Mouse (Mus musculus) neural tube, embryonic 14.5 days (tissue): ENCODE results near the gene Rnf123. TPM values are rescaled to one million over a fixed set of nuclear protein-coding genes. Genes with fewer than 3 reads are reported as not detected.

Source experiments
- ATAC-seq: fragments of 200-750 bp; cut with Nextera tagmentation; 2 replicates; pipeline ENCODE4 v1.8.0; 2017; ENCODE audit warnings: low read depth, mild to moderate bottlenecking, moderate TSS enrichment, moderate library complexity
- H3K27ac ChIP-seq: fragments of 300-500 bp; sonication (generic); 2 replicates; pipeline ENCODE4 v1.5.1; 2014; ENCODE audit warnings: low read depth, mild to moderate bottlenecking, control low read depth, low read length, moderate library complexity, mixed read lengths
- H3K27me3 ChIP-seq: fragments of 300-500 bp; sonication (generic); 2 replicates; pipeline ENCODE4 v1.6.1; 2014; ENCODE audit warnings: low read length; ENCODE audit not compliant: control insufficient read depth, insufficient read depth
- H3K36me3 ChIP-seq: fragments of 300-500 bp; sonication (generic); 2 replicates; pipeline ENCODE4 v1.6.1; 2014; ENCODE audit warnings: low read length, mixed read lengths; ENCODE audit not compliant: control insufficient read depth, insufficient read depth
- H3K4me1 ChIP-seq: fragments of 300-500 bp; sonication (generic); 2 replicates; pipeline ENCODE4 v1.6.1; 2014; ENCODE audit warnings: low read length; ENCODE audit not compliant: control insufficient read depth, insufficient read depth
- H3K4me2 ChIP-seq: fragments of 300-500 bp; sonication (generic); 2 replicates; pipeline ENCODE4 v1.6.1; 2014; ENCODE audit warnings: mild to moderate bottlenecking, low read depth, low read length, control low read depth
- H3K4me3 ChIP-seq: fragments of 300-500 bp; sonication (generic); 2 replicates; pipeline ENCODE4 v1.5.1; 2014; ENCODE audit warnings: low read depth, low read length, control low read depth, mixed read lengths
- H3K9ac ChIP-seq: fragments of 300-500 bp; sonication (generic); replicated peaks from 2 replicates; pipeline ENCODE4 v1.6.1; 2014; ENCODE audit warnings: low read depth, mild to moderate bottlenecking, control low read depth, low read length, mixed read lengths
- H3K9me3 ChIP-seq: fragments of 300-500 bp; sonication (generic); 2 replicates; pipeline ENCODE4 v1.6.1; 2016; ENCODE audit warnings: low read length; ENCODE audit not compliant: control insufficient read depth
- WGBS: fragments of 180-500 bp; shearing (Covaris S2); extraction: QIAGEN DNeasy Blood & Tissue Kit; methylation state at CpG from one replicate; pipeline ENCODE4 v1.1.7; 2014; 5-methylcytosine and 5-hydroxymethylcytosine counted together
- polyA plus RNA-seq: library from polyadenylated mRNA; unstranded; fragments of >200 nt; fragmentation: Nextera tagmentation; extraction: Ambion mirVana; gene quantifications from 2 replicates; pipeline ENCODE4 v1.2.1, GENCODE M21; 2014

Rnf123 gene
- polyA plus RNA-seq, 1 experiment from 2014 or later: 47.7 TPM

- H3K36me3 ChIP-seq: peaks cover 27% of the 10 kb centered on the region
- H3K9me3 ChIP-seq: no peaks in the 10 kb centered on the region
- no peak overlapping the region for H3K4me3 ChIP-seq
- H3K9ac ChIP-seq: no peak overlapping the region
- no peak overlapping the region for H3K27ac ChIP-seq
- 75% methylated on average over 7 of the region's 7 CpGs for WGBS
- no peak for ATAC-seq
- H3K4me2 ChIP-seq: no peak overlapping the region
- H3K4me1 ChIP-seq: peaks cover 11% of the 10 kb centered on the region
- H3K27me3 ChIP-seq: no peaks in the 10 kb centered on the region
These were observed 30.7 kb downstream of the Rnf123 start for GRCm38 (mm10) chr9:108052411-108052810.

- H3K4me2 ChIP-seq: no peak overlapping the region
- 83% methylated on average over 4 of the region's 4 CpGs for WGBS
- ATAC-seq: no peak
- no peak overlapping the region for H3K4me3 ChIP-seq
- peaks cover 28% of the 10 kb centered on the region for H3K36me3 ChIP-seq
- H3K4me1 ChIP-seq: peaks cover 11% of the 10 kb centered on the region
- H3K27me3 ChIP-seq: no peaks in the 10 kb centered on the region
- H3K9ac ChIP-seq: no peak overlapping the region
- no peaks in the 10 kb centered on the region for H3K9me3 ChIP-seq
- no peak overlapping the region for H3K27ac ChIP-seq
These were observed 31.3 kb downstream of the Rnf123 start for GRCm38 (mm10) chr9:108051931-108052220.

- no peak for ATAC-seq
- Histone ChIP-seq H3K4me3 (no peak overlapping the region), H3K4me1 (peaks cover 11% of the 10 kb centered on the region), H3K27me3 (no peaks in the 10 kb centered on the region), H3K9ac (no peak overlapping the region), H3K9me3 (no peaks in the 10 kb centered on the region), H3K27ac (no peak overlapping the region), H3K4me2 (no peak overlapping the region), H3K36me3 (peaks cover 33% of the 10 kb centered on the region)
- WGBS: 97% methylated on average over 15 of the region's 15 CpGs
These were observed 31.8 kb downstream of the Rnf123 start for GRCm38 (mm10) chr9:108051184-108051930.

GRCm38 (mm10) chr9:108049561-108050251, 33.4 kb downstream of the Rnf123 start:
- H3K27ac ChIP-seq: peak overlapping the region; percentile 70; the same call in 1 of the 2 replicates
- peaks cover 11% of the 10 kb centered on the region for H3K4me1 ChIP-seq
- no peaks in the 10 kb centered on the region for H3K27me3 ChIP-seq
- peak; percentile 2; the same call in 1 of the 2 replicates for ATAC-seq
- H3K4me3 ChIP-seq: peak overlapping the region; percentile 54
- peak overlapping the region; percentile 60 for H3K9ac ChIP-seq
- peaks cover 34% of the 10 kb centered on the region; the same call in 1 of the 2 replicates for H3K36me3 ChIP-seq
- peak overlapping the region; percentile 87 for H3K4me2 ChIP-seq
- no peaks in the 10 kb centered on the region for H3K9me3 ChIP-seq
- 42% methylated on average over 15 of the region's 15 CpGs for WGBS

GRCm38 (mm10) chr9:108049016-108049455, 34.1 kb downstream of the Rnf123 start, which contains the start of gene Gmppb:
Gene Gmppb (plus strand): TSS chr9:108049242.
- under 1% methylated on average over 34 of the region's 39 CpGs for WGBS
- H3K9me3 ChIP-seq: no peaks in the 10 kb centered on the region
- H3K4me1 ChIP-seq: peaks cover 11% of the 10 kb centered on the region
- peaks cover 29% of the 10 kb centered on the region; the same call in 1 of the 2 replicates for H3K36me3 ChIP-seq
- peak within 1 kb of the TSS; percentile 87 for H3K4me2 ChIP-seq
- H3K9ac ChIP-seq: peak within 1 kb of the TSS; percentile 60
- ATAC-seq: peak; percentile 95
- no peaks in the 10 kb centered on the region for H3K27me3 ChIP-seq
- H3K27ac ChIP-seq: peak within 1 kb of the TSS; percentile 70
- H3K4me3 ChIP-seq: peak within 1 kb of the TSS; percentile 54

- H3K4me1 ChIP-seq: peaks cover 11% of the 10 kb centered on the region
- H3K9ac ChIP-seq: peak overlapping the region; percentile 50
- no peaks in the 10 kb centered on the region for H3K9me3 ChIP-seq
- H3K27ac ChIP-seq: peak overlapping the region; percentile 69
- peak; percentile 38 for ATAC-seq
- 2% methylated on average over 19 of the region's 19 CpGs for WGBS
- peak overlapping the region; percentile 87 for H3K4me2 ChIP-seq
- H3K36me3 ChIP-seq: peaks cover 24% of the 10 kb centered on the region; the same call in 1 of the 2 replicates
- H3K27me3 ChIP-seq: no peaks in the 10 kb centered on the region
- H3K4me3 ChIP-seq: peak overlapping the region; percentile 54
These were observed 34.6 kb downstream of the Rnf123 start for GRCm38 (mm10) chr9:108048566-108048955.

GRCm38 (mm10) chr9:108047601-108048565, 35.3 kb downstream of the Rnf123 start:
- Histone ChIP-seq H3K27ac (peak overlapping the region; percentile 69), H3K9me3 (no peaks in the 10 kb centered on the region), H3K4me3 (peak overlapping the region; percentile 54), H3K36me3 (peaks cover 28% of the 10 kb centered on the region; the same call in 1 of the 2 replicates), H3K9ac (no peak overlapping the region), H3K4me1 (peaks cover 11% of the 10 kb centered on the region), H3K27me3 (no peaks in the 10 kb centered on the region), H3K4me2 (peak overlapping the region; percentile 87)
- WGBS: 46% methylated on average over 17 of the region's 17 CpGs
- no peak for ATAC-seq

- WGBS: 91% methylated on average over 4 of the region's 4 CpGs
- H3K9me3 ChIP-seq: no peaks in the 10 kb centered on the region
- peaks cover 36% of the 10 kb centered on the region; the same call in 1 of the 2 replicates for H3K36me3 ChIP-seq
These were observed 36.6 kb downstream of the Rnf123 start for GRCm38 (mm10) chr9:108046582-108046981.

More at GRCm38 (mm10) chr9:108046582-108046981, 36.6 kb downstream of the Rnf123 start:
- ATAC-seq: no peak
- no peak overlapping the region for H3K9ac ChIP-seq
- no peak overlapping the region for H3K4me2 ChIP-seq
- no peak overlapping the region for H3K27ac ChIP-seq
- H3K27me3 ChIP-seq: no peaks in the 10 kb centered on the region
- peaks cover 11% of the 10 kb centered on the region for H3K4me1 ChIP-seq
- H3K4me3 ChIP-seq: no peak overlapping the region
